Mouse (Mus musculus) cerebellum, adult 8-10 months (tissue): ENCODE measurements around the gene Palm3.
A peak's percentile ranks its signal among the peaks of the same experiment; 100 is the strongest.
"Not testable (repeated sequence)": the region's sequence is repeated elsewhere in the genome, so short reads cannot be mapped to it uniquely, and the experiment has no call there.

Source experiments
- DNase-seq: peaks from one replicate; pipeline ENCODE4 v3.0.0; 2022

Gene Palm3

GRCm38 (mm10) chr8:84021096-84021495, at the start of gene Palm3:
Palm3 (plus strand) TSS chr8:84021471.
- no peak for DNase-seq

DNA sequence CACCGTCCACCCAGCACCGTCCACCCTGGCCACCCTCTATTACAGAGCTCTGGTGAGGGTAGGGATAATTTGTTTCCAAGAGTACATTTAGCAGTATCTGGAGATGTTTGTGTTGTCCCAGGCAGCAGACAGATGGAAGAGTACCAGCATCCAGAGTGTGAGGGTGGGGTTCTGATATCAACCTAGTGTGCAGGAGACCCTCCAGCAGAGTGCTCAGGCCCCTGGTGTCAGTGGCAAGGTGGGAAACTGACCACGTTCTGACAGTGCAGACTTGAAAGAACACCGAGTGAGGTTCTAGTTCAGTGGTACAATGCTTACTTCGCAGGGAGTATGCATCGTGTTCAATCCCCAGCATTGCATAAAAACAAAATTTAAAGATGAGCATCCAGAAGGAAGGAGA, 49.6 kb upstream of the Palm3 start:
- DNase-seq = no peak

- DNase-seq = peak; percentile 98
Measured at GRCm38 (mm10) chr8:83972150-83973120, 48.8 kb upstream of the Palm3 start, which contains the start of gene Prkaca. Prkaca (plus strand) TSS chr8:83972993.

DNA sequence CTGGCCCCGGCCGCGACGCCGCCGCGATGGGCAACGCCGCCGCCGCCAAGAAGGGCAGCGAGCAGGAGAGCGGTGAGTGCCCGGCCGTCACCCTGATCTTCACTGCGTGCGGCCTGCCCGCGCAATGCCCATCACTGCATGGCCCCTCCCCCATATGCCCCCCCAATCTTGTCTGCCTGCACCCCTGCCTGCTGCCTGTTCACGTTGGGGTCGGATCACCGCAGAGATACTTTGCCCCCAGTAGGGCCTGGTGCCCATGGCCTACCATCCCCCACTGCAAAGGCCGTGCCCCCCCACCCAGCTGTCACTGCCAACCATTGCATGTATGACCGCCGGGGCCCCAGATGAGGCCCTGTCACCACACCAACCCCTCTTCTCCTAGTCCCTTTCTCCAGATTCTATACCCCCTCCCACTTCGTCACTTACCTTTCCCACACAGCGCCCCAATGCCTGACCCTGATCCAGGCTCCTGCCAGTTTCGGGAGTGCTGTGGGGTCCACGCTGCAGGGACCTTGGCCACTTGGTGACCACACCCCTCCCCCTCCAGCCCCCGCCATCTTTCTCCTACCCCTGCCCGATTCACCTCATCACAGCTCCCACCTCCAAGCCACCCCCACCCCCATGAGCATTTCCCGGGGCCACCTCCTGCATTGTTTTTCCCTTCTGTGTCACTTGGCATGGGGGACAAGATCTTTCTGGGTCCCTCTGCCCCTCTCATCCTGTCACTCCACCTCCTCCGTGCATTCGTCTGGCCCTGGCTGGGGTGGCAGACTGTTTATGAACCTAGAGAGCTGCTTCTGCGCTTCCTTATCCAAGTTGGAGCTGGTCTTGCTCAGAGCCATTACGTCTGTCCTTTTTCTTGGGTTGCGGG, 47.9 kb upstream of the Palm3 start:
- no peak for DNase-seq

GRCm38 (mm10) chr8:83974521-83974920, 46.8 kb upstream of the Palm3 start:
- no peak for DNase-seq

GRCm38 (mm10) chr8:83976101-83976630, 45.1 kb upstream of the Palm3 start:
- no peak for DNase-seq

DNA sequence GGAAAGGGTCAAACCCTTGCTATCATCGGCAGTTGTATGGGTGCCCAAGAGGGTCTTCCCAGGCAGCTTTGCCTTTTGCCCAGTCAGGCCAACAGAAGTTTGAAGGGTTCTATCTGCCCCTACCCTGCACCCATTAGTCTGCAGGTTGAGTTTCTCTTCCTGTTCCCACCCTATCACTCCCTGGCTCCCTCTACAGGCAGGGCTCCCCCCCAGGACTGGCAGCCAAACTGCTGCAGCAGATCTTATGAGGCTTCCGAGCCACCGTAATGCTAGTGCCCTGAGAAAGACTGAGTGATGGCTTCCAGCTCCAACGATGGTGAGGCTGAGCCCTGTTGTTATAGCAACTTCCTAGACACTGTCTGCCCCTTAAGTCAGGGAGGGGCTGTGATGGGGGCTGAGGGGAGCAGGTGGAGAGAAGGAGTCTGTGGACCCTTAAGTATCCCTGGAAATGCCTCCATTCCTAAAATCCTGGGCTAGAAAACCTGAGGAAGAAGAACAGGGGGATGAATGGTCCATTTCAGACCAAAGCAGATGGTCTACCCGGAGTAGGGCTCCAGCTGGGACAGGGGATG, 44.4 kb upstream of the Palm3 start:
- DNase-seq = no peak

DNA sequence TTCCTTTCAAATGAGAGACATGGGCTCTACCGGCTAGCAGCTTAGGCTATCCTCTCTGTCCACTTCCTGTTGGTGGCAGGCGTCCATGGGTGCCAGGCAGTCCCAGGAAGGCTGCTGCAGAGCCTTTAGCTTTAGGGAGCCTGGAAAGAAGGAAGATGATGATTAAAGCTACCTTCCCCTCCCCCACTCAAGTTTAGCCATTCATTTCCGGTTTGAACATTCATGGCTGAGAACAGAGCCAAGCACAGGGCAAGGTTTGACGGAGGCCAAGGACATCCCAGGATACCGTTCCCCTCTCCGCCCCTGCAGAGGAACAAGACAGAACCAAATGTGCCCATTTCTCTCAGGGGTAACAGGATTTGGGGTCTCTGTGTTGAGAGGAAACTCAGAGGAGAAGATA, 43.6 kb upstream of the Palm3 start:
- no peak for DNase-seq

DNA sequence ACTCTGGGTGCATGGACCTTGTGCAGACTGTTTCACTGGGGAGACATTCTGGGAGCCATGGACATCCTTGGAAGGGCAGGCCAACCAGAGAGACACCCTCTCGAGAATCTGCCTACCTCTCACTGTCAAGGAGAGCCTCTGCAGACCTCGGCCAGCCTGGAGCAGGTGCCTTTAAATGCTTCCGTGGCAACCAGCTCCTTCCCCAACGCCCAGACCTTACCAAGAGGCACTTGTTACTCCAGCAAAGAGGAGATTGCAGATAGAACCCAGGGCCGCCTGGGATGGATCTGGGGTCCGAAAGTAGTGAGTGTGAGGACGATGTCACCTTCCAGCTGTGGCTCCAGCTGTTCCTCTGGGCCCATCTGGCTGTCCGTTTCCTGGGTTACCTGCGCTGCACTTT, 43.1 kb upstream of the Palm3 start:
- no peak for DNase-seq

DNA sequence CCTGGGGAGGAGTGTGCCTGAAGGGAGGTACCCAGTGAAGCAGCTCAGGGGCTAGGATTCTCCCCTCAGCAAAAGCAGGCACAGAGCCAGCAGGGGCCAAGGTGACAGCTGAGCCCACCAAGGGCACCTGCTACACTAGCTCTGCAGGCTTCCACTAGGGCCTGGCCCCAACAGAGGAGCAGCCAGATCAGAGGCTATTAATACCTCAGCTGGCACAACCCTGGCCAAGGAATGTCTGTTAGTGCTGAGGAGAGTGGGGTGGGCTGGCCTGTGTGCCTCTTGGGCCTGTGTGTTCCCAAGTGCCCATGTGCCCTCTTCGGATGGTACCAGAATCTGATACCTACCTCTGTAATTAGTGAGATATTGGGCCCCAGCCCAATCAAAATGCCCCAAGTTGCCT, 41.0 kb upstream of the Palm3 start:
- DNase-seq = no peak

DNA sequence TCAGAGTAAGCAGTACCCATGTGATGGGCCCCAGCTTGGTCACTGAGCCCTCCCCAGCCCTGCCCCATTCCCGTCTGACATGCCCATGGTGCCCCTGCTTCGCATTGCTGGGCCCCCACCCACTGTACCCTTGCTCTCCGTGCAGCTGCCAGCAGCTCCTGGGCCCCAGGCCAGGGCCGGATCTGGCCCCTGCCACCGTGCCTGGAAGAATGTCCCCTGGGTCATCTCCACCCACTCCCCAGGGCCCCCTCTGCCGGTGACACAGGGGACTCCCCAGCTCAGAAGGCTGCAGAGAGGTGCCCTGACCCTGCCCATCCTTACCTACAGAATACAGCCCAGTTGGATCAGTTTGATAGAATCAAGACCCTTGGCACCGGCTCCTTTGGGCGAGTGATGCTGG, 40.4 kb upstream of the Palm3 start:
- no peak for DNase-seq

DNA sequence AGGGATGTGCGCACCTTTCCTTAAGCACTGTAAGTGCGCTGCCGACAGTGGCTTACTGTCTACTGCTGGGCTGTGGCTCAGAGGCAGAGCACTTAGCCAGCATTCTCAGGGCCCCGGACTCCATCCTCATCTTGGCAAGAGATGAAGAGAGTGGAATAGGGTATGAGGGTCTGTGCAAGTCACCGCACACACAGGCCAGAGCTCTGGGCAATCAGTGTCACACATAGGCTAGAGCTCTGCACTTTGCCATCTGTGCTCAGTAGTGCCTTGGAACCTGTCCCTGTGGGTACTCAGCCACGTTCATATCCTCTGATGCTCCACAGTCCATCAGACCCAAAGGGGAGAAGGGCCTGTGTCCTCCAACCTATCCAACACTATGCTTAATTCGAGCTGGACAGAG, 39.7 kb upstream of the Palm3 start:
- no peak for DNase-seq

DNA sequence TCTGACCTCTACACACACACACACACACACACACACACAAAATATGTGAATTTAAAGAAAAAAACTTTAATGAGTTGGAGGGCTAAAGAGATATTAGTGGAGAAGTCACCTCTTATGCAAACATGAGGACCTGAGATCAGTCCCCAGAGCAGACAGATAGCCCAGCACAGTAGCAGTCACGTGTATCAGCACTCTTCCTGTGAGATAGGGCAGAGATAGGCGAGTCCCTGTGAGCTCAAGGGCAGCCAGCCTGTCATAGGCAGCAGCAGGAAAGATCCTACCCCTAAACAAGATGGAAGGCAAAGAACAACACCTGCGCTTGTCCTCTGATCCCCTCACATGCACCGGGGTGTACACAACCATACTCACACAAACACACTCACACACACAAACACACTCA, 38.8 kb upstream of the Palm3 start:
- no peak for DNase-seq

DNA sequence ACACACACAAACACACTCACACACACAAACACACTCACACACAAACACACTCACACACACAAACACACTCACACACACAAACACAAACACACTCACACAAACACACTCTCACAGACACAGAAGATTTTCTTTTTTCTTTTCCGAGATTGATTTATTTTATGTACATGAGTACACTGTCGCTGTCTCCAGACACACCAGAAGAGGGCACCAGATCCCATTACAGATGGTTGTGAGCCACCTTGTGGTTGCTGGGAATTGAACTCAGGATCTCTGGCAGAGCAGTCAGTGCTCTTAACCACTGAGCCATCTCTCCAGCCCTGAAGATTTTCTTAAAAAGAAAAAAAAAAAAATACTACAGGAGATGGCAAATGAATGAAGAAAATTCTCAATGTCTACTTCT, 38.0 kb upstream of the Palm3 start:
- DNase-seq = not testable (repeated sequence)

DNA sequence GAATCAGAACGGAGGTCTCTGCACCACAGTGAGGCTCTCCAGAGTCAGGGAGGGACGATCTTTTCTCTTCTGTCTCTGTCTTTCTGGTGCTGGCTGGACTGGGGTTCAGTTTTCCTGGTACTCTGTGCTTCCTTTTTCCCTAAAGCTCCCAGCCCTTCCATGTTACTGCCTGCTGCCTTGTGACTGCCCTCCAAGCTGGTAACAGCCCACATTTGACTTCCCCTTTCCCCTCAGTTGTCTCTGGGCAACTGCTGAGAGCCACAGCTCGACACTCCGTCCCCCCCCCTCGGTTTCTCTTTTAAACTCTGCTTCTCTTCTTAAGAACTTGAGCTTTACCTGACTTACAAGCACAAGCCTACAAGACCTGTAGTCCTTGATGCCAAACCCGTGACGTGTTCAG, 32.0 kb upstream of the Palm3 start:
- no peak for DNase-seq

- DNase-seq = no peak
Measured at GRCm38 (mm10) chr8:83990170-83990569, 31.1 kb upstream of the Palm3 start.

DNA sequence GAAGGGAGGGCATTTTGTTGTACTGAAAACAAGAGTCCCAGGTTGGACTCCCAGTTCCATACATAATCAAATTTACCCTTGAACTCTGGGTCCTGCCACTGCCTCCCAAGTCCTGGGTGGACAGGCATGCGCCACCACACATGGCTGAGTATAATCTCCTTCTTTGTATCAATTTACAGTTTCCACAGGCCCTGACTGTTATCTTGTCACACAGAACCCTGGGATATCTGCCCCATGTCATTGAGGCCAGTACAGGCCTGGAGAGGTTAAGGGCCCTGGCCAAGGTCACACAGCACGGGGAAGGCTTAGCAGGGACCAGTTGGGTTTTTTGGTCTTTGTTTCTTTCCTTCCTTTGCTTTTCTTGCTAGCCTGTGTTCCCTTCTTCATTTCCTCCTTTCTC, 28.8 kb upstream of the Palm3 start:
- DNase-seq = no peak

DNA sequence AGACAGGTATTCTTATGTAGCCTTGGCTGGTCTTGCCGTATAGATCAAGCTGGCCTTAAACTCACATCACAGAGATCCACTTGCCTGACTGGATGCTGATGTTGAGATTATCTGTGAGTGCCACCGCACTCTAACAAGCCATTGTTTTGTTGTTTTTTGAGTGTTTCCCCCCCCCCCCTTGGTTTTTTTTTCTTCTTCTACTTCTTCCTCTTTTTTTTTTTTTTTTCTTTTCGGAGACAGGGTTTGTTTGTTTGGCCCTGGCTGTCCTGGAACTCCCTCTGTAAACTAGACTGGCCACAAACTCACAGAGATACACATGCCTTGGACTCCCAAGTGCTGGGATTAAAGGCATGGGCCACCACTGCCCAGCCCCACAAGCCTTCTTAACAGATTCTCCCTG, 27.2 kb upstream of the Palm3 start:
- DNase-seq = no peak

DNA sequence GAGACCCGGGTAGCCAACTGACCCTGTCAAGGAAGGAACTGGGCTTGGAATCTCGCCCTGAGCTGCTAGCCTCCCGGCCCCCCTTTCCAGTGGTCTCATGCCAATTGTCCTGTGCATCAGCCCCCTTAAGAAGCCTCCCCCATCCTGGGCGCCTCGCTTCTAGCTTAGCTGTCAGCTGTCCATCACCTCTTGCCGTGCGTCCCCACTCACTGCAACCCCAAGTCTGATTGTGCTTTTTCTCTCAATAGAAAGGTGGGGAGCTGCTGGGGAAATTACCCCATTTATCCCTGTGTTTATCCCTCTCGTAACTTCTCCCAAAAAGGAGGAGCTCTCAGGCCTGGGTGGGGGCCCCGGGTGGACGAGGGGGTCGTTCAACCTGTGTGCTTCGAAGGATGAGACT, 25.3 kb upstream of the Palm3 start:
- DNase-seq = no peak

- peak; percentile 75 for DNase-seq
Measured at GRCm38 (mm10) chr8:83996567-83997505, 24.4 kb upstream of the Palm3 start.

DNA sequence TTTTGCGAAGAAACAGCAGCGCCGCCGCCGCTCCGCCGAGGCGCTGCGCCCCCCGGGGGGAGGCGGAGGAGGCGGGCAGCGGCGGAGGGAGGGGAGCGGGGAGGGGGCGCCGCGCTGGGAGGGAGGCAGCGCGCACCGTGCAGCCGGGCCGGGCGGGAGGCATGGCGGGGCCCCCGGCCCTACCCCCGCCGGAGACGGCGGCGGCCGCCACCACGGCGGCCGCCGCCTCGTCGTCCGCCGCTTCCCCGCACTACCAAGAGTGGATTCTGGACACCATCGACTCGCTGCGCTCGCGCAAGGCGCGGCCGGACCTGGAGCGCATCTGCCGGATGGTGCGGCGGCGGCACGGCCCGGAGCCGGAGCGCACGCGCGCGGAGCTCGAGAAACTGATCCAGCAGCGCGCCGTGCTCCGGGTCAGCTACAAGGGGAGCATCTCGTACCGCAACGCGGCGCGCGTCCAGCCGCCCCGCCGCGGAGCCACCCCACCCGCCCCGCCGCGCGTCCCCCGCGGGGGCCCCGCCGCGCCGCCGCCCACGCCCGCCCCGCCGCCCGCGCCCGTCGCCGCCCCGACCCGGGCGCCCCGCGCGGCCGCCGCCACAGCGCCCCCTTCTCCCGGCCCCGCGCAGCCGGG, 23.6 kb upstream of the Palm3 start, which contains the start of gene Samd1:
TSS of gene Samd1 (plus strand) at position 162 of the 631 bp plus-strand sequence.
- peak; percentile 53 for DNase-seq
